Mouse (Mus musculus): ENCODE data around the gene Tnc. TPM values are rescaled to one million over a fixed set of nuclear protein-coding genes. Genes with fewer than 3 reads are reported as not detected.

The Tnc gene
- polyA plus RNA-seq, 1 experiment from 2014 or later = 12.7 TPM

DNA sequence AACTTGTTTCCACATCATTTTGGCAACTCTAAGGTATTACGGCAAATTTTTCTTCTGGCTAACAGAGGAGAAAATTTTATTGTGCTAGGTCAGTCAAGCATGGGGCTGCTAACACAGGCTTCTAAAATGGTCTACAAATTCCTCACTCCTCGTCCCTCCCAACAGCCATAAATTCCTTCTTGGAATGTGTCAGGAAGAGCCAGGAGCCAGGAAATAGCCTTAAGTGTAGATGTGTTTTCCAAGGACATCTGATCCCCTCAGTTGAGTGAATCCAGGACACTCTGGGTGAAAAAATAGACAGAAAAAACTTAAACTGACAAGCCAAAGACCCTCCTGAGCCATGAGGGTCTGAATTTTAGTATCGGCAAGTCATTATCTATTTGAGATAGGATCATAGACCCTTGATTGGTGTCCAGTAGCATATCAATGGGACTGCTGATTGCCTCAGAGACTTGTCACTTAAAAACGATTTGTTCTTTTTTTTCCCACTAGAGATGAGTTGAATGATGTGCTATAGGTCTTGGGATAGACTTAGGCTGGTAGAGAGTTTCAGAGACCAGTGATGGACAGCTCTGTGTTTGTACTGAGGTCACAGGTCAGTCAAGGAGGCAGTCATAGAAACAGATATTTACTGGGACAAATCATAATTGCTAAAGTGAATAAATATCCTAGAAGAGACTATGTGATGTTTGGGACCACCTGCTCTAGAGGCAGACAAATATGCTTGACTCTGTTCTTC, 22.6 kb downstream of the Tnc start:
- Histone ChIP-seq H3K27me3 (replicated peaks) (no peaks in the 10 kb centered on the region), H3K4me1 (no peaks in the 10 kb centered on the region), H3K27ac (replicated peaks) (no peak overlapping the region), H3K9ac (no peak overlapping the region), H3K9me3 (no peaks in the 10 kb centered on the region), H3K36me3 (no peaks in the 10 kb centered on the region), H3K4me2 (no peak overlapping the region), H3K4me3 (no peak overlapping the region)
- WGBS = 34% methylated on average over 4 of the region's 4 CpGs
- no peak for ATAC-seq (ENCODE audit: extremely low read depth, insufficient number of reproducible peaks, low FRiP score, low TSS enrichment)

DNA sequence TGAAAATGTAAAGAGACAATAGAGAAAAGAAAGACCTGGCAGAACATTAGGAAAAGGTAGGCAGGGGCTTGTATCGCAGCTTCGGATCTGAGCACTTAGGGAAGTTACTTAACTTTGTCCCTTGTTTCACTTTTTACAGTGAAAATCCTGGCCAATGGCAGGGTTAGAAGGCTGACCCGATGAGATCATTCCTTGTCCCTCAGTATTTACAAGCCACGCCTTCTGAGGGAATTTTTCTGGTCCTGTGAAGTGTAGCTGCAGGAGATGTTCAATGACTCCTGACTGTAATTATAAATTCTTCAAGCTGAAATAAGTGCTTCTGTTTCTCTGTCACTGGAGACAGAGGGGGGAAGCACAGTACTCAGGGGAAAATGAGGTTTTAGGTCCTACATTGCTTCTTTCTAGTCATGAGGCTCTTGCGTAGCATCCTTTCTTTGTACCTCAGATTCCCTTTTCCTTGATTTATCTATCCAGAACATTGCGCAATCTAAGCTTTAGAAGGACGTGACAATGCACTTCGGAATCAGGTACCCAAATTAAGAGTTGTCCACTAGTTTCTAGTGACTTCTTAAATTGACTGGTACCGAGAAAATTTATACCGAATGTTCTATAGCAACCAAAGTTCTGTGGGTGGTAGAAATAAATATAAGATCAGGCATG, 25.8 kb downstream of the Tnc start:
- Histone ChIP-seq H3K36me3 (0 out of 2 replicates have a peak, but pooled peaks cover 3% of the 10 kb centered on the region), H3K9ac (no peak overlapping the region), H3K4me2 (no peak overlapping the region), H3K27me3 (replicated peaks) (no peaks in the 10 kb centered on the region), H3K27ac (replicated peaks) (no peak overlapping the region), H3K4me3 (no peak overlapping the region), H3K9me3 (no peaks in the 10 kb centered on the region), H3K4me1 (no peaks in the 10 kb centered on the region)
- 79% methylated on average over 10 of the region's 10 CpGs for WGBS
- no peak for ATAC-seq (ENCODE audit: extremely low read depth, insufficient number of reproducible peaks, low FRiP score, low TSS enrichment)

DNA sequence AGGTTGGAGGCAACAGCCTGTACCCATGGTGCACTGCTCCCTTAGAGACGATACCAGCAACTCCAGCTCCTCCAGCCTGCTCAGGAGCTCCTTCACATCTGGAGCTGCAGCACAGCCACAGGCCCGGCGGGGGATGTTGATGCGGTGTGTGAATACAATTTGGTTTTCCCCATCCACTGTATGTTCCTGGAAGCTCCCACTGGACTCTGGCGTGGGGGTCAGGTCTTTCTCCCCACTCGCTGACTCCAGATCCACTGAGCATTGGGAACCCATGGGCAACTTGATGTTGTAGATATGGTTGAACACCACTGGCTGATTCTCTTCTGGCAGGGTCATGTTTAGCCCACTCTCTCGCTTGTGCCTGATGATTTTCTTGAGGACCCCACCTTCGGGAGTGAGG, 26.7 kb downstream of the Tnc start:
- no peaks in the 10 kb centered on the region for H3K9me3 ChIP-seq
- no peak overlapping the region for H3K4me2 ChIP-seq
- WGBS = 83% methylated on average over 8 of the region's 8 CpGs
- no peak overlapping the region for H3K9ac ChIP-seq
- no peak for ATAC-seq (ENCODE audit: extremely low read depth, insufficient number of reproducible peaks, low FRiP score, low TSS enrichment)
- 0 out of 2 replicates have a peak, but pooled peaks cover 3% of the 10 kb centered on the region for H3K36me3 ChIP-seq
- no peak overlapping the region for H3K27ac ChIP-seq (replicated peaks)
- H3K27me3 ChIP-seq (replicated peaks) = no peaks in the 10 kb centered on the region
- H3K4me1 ChIP-seq = no peaks in the 10 kb centered on the region
- no peak overlapping the region for H3K4me3 ChIP-seq

DNA sequence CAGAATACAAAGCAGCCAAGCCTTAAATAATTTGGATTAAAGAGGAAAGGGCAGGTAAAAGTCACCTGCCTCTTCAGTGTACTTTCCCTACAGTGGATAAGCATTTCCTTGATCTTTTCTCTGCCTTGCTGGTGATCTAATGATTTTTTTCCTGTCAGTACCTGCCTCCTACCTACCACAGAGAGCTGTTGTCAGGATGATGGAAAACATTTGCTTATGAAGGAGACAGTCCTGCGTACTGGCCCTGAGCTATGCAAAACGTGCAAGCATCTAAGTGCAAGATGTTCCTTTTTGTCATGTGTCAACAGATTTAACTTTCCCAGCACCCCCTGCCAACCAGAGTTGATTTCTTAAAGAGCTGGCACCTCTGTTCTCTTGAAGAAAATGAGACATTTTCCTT, 35.5 kb downstream of the Tnc start:
- Histone ChIP-seq H3K4me3 (no peak overlapping the region), H3K27me3 (replicated peaks) (no peaks in the 10 kb centered on the region), H3K36me3 (peaks cover 6% of the 10 kb centered on the region; the same call in 1 of the 2 replicates), H3K9ac (no peak overlapping the region), H3K4me1 (no peaks in the 10 kb centered on the region), H3K27ac (replicated peaks) (no peak overlapping the region), H3K9me3 (no peaks in the 10 kb centered on the region), H3K4me2 (no peak overlapping the region)
- ATAC-seq (ENCODE audit: extremely low read depth, insufficient number of reproducible peaks, low FRiP score, low TSS enrichment) = no peak
- 25% methylated on average over 2 of the region's 2 CpGs for WGBS

DNA sequence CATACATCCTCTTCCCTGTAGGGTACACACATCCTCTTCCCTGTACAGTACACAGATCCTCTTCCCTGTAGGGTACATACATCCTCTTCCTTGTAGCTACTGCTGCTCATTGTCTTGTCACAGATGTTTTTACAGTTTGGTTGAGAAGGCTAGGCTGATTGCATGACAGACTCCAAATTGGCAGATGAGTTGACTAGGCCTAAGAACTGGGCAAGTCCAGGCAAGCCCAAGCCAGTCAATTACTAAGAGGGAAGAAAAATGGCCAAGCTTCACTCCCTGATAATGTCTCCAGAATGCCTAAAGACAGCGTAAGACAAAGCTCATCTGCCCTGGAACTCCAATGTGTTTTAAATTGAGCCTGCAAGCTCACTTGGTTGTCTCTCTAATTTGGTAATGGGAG, 36.9 kb downstream of the Tnc start:
- Histone ChIP-seq H3K27me3 (replicated peaks) (no peaks in the 10 kb centered on the region), H3K27ac (replicated peaks) (no peak overlapping the region), H3K4me2 (no peak overlapping the region), H3K4me3 (no peak overlapping the region), H3K36me3 (peaks cover 6% of the 10 kb centered on the region; the same call in 1 of the 2 replicates), H3K9me3 (no peaks in the 10 kb centered on the region), H3K9ac (no peak overlapping the region), H3K4me1 (no peaks in the 10 kb centered on the region)
- WGBS = 79% methylated on average over 1 of the region's 1 CpGs
- no peak for ATAC-seq (ENCODE audit: extremely low read depth, insufficient number of reproducible peaks, low FRiP score, low TSS enrichment)

DNA sequence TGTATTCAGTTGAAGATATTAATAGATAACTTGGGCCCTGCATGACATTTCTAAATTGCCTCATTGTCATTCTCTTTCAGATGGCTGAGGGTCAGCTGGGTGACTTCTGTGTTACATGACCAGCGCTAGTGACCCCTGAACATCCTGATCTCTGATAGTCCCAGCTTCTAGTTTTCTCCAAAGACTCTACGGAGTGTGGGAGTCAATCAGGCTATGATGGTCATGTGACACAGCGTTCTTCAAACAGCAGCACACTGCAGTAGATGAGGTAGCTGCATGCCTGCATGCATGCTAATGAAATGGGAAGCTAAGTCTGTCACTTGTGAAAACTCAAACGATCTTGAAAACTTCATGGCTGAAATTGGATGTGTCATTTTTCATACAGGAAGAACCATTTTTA, 41.6 kb downstream of the Tnc start:
- no peak for ATAC-seq (ENCODE audit: extremely low read depth, insufficient number of reproducible peaks, low FRiP score, low TSS enrichment)
- no peak overlapping the region for H3K9ac ChIP-seq
- WGBS = 76% methylated on average over 4 of the region's 4 CpGs
- no peak overlapping the region for H3K4me3 ChIP-seq
- H3K4me1 ChIP-seq = no peaks in the 10 kb centered on the region
- 0 out of 2 replicates have a peak, but pooled peaks cover 14% of the 10 kb centered on the region for H3K27me3 ChIP-seq (replicated peaks)
- H3K4me2 ChIP-seq = no peak overlapping the region
- H3K27ac ChIP-seq (replicated peaks) = no peak overlapping the region
- peaks cover 6% of the 10 kb centered on the region; the same call in 1 of the 2 replicates for H3K36me3 ChIP-seq
- H3K9me3 ChIP-seq = no peaks in the 10 kb centered on the region

DNA sequence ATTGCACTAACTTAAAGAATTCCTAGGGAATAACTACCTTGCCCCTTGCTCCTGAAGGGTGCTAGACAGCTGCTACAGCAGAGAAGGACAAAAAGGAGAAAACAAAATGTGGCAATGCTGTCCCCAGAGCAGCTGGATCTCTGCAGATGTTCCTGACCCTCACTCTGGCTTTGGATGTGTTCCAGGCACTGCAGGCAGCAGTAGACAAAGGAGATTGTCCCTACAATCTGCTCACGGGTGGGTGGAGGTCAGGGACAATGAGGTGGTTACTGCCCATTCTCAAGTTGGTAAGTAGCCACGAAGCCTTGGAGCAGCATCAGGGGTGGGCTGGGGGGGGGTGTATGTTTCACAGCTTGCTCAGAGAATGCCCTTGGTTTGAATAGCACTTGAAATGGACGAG, 43.1 kb downstream of the Tnc start:
- Histone ChIP-seq H3K27ac (replicated peaks) (no peak overlapping the region), H3K4me1 (no peaks in the 10 kb centered on the region), H3K36me3 (peaks cover 6% of the 10 kb centered on the region; the same call in 1 of the 2 replicates), H3K9ac (no peak overlapping the region), H3K4me3 (no peak overlapping the region), H3K9me3 (no peaks in the 10 kb centered on the region), H3K27me3 (replicated peaks) (0 out of 2 replicates have a peak, but pooled peaks cover 14% of the 10 kb centered on the region), H3K4me2 (no peak overlapping the region)
- ATAC-seq (ENCODE audit: extremely low read depth, insufficient number of reproducible peaks, low FRiP score, low TSS enrichment) = no peak
- WGBS = 53% methylated on average over 3 of the region's 3 CpGs

DNA sequence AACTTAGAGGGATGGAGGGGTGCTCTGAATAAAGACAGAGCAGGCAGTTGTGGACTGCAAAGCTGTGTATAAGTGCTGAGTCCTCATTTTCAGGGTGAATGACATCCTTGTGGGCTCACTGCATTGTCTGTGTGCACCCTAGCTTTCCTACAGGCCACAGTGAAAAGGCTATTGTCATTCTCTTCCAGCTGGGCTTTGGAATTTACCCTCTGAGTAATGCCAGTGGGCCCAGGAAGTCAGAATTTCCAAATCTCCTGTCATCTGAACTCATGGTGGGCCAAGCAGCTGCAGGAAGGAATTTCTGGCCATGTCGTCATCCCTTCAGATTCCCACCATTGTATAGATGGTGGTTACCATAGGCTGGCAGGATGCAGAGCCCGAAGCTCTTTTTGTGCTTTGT, 44.6 kb downstream of the Tnc start:
- H3K9ac ChIP-seq = no peak overlapping the region
- H3K4me1 ChIP-seq = no peaks in the 10 kb centered on the region
- H3K4me3 ChIP-seq = no peak overlapping the region
- 56% methylated on average over 2 of the region's 2 CpGs for WGBS
- H3K9me3 ChIP-seq = no peaks in the 10 kb centered on the region
- H3K27me3 ChIP-seq (replicated peaks) = 0 out of 2 replicates have a peak, but pooled peaks cover 14% of the 10 kb centered on the region
- H3K27ac ChIP-seq (replicated peaks) = no peak overlapping the region
- ATAC-seq (ENCODE audit: extremely low read depth, insufficient number of reproducible peaks, low FRiP score, low TSS enrichment) = no peak
- H3K4me2 ChIP-seq = no peak overlapping the region
- peaks cover 2% of the 10 kb centered on the region; the same call in 1 of the 2 replicates for H3K36me3 ChIP-seq

DNA sequence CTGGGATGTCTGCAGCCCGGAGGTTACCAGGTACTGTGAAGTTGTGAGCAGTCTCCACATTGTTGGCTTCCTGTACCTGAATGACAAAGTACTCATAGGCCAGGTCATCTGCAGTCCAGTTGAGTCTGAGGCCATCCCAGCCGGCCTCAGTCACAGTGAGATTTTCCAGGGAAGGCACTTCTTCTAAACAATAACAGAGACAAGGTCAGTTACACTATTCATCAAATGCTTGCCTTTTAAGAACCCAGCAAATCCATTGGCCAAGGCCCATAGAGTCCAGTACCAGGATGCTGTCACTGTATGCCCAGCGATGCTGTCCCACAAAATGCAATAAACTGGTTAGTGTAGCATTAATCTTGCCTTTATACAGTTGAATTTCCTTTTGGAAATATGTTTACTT, 46.0 kb downstream of the Tnc start:
- 74% methylated on average over 3 of the region's 3 CpGs for WGBS
- H3K36me3 ChIP-seq = no peaks in the 10 kb centered on the region
- no peak overlapping the region for H3K9ac ChIP-seq
- no peak overlapping the region for H3K27ac ChIP-seq (replicated peaks)
- H3K4me1 ChIP-seq = 0 out of 2 replicates have a peak, but pooled peaks cover 3% of the 10 kb centered on the region
- H3K9me3 ChIP-seq = no peaks in the 10 kb centered on the region
- H3K27me3 ChIP-seq (replicated peaks) = 0 out of 2 replicates have a peak, but pooled peaks cover 14% of the 10 kb centered on the region
- H3K4me3 ChIP-seq = no peak overlapping the region
- no peak for ATAC-seq (ENCODE audit: extremely low read depth, insufficient number of reproducible peaks, low FRiP score, low TSS enrichment)
- H3K4me2 ChIP-seq = no peak overlapping the region

DNA sequence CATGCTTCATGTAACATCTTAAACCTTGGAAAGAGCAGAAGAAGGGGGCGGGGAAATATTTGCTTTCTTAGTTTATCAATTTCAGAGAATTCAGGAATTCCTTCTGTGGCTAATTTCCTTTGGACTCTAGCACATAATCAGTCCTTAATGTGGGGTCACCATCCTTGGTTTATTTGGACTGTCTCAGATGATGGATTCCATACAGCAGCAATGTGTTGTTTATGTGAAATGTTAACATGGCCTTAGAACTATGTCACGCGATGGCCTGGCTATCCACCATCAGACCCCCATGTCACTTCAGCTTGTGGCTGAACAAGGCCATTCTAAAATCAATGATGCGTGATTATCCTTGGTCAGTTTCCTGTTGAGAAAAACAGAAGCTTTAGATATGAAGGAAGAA, 46.5 kb downstream of the Tnc start:
- no peaks in the 10 kb centered on the region for H3K36me3 ChIP-seq
- H3K9me3 ChIP-seq = no peaks in the 10 kb centered on the region
- 0 out of 2 replicates have a peak, but pooled peaks cover 14% of the 10 kb centered on the region for H3K27me3 ChIP-seq (replicated peaks)
- 0 out of 2 replicates have a peak, but pooled peaks cover 3% of the 10 kb centered on the region for H3K4me1 ChIP-seq
- ATAC-seq (ENCODE audit: extremely low read depth, insufficient number of reproducible peaks, low FRiP score, low TSS enrichment) = no peak
- WGBS = 71% methylated on average over 4 of the region's 4 CpGs
- H3K9ac ChIP-seq = no peak overlapping the region
- H3K4me3 ChIP-seq = no peak overlapping the region
- no peak overlapping the region for H3K27ac ChIP-seq (replicated peaks)
- H3K4me2 ChIP-seq = no peak overlapping the region

DNA sequence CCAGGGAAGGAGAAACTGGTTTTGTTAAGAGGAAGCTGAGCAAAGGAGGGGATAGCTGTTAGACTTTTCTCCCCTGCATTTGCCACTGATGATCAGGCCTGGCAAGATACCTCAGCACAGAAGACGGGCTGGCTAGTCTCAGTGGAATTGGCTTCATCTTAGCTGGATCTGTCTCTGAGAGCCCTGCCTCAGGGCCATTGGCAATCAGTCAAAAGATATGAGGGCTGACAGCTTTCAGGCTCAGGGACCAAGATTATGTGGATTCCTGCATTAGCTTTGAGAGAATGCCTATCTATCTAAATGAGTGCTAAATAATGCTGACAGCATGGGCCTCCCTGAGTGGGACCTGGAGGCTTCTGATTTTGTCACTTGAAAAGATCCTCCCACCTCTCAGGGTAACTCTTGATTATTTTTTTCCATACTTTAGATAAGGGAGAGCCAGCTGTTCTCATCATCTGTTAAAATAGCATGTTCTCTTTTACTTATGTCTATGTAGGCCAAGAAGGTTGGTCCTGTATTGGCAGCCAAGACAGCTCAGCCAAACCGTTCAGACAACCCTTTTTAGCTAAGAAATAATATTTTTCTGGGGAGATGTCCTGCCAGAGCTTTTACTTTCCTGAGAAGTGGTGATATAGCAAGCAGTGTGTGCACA, 53.2 kb downstream of the Tnc start:
- WGBS = 21% methylated on average over 2 of the region's 2 CpGs
- ATAC-seq (ENCODE audit: extremely low read depth, insufficient number of reproducible peaks, low FRiP score, low TSS enrichment) = no peak; the same call in 1 of the 2 replicates

More for the DNA sequence above, 53.2 kb downstream of the Tnc start:
- Histone ChIP-seq H3K27ac (replicated peaks) (no peak overlapping the region), H3K27me3 (replicated peaks) (peaks cover 10% of the 10 kb centered on the region; the same call in 1 of the 2 replicates), H3K4me1 (peaks cover 22% of the 10 kb centered on the region), H3K9ac (no peak overlapping the region), H3K4me2 (no peak overlapping the region), H3K36me3 (no peaks in the 10 kb centered on the region), H3K9me3 (no peaks in the 10 kb centered on the region), H3K4me3 (no peak overlapping the region)

All from heart, embryonic 13.5 days (tissue).